Mouse (Mus musculus): ENCODE data around the gene Plekhn1.

Gene Plekhn1

GRCm38 (mm10) chr4:156234701-156235213, at the start of gene Plekhn1:
Plekhn1 (minus strand) TSS chr4:156234857.
- DNase-seq (ENCODE audit: low read depth, low spot score) = peak; percentile 77

DNA sequence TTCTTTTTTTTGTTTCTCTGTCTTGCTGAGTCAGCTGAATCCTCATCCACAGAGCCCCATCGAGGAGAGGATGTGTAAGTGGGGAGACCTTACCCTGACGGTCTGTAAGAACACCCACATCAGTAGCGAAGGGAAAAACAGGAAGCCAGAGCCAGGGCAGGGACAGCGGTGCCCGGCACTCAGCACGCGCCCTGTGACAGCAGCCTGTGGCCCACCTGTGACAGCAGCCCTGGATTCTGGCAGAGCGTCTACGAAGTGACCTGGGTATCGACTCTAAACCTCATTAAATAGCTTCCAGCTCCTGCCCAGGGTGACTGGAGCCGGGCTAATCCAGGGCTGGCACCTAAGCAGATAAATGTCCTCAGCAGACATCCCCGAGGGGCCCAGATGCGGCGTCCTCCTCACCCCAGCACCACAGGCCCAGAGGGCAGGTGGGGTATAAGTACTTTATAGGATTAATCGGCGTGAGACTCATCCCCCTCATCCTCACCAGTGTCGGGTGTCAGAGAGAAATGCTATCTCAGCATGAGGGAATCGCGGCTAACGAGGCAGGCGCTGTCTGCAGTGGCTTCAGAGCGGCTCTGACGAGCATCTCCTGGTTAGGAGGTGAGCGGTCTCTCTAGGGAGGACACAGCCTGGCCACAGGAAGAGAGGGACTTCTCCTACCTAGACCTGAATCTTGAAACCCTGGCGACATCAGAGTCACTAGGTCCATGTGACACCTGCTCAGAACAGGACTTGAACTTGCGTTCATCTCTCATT, 20.6 kb upstream of the Plekhn1 start, which contains the start of gene Samd11:
Gene Samd11 (minus strand): TSS at position 580 of the 762 bp plus-strand sequence.
- peak; percentile 63 for DNase-seq (ENCODE audit: low read depth, low spot score)

DNA sequence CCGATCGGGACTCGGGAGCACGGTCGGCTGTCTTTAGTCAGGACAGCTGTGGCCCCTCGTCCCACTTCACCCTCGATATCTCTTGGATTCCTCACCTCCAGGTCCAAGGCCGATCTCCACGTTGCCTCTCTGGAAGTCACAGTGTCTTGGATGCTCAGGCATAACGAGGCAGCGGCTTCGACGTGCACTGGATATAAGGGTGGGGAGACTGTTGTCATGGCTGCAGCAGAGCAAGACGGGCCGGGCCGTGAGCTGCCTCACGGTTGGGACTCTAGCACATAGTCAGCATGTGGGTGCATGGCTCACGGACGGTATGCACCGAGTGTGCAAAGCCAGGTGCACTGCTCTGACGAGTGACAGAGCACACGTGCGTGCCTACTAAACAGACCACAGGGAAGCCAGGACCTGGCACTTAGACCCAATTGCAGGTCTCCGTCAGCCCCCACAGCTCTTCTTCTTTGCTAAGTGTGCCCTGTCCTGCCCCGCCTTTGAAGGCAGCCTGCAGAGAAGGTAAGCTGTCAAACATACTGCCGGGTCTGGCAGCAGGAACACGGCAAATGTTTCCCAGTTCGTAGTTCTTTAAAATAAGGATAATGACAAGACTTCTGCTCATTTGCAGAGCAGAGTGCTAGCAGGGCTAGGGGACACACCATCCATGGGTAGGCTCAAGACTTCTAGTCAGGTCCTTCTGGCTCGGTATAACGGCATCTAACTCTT, 19.9 kb upstream of the Plekhn1 start:
- DNase-seq (ENCODE audit: low read depth, low spot score) = peak; percentile 52

- DNase-seq (ENCODE audit: low read depth, low spot score) = no peak
Measured at GRCm38 (mm10) chr4:156253043-156253442, 18.4 kb upstream of the Plekhn1 start.

DNA sequence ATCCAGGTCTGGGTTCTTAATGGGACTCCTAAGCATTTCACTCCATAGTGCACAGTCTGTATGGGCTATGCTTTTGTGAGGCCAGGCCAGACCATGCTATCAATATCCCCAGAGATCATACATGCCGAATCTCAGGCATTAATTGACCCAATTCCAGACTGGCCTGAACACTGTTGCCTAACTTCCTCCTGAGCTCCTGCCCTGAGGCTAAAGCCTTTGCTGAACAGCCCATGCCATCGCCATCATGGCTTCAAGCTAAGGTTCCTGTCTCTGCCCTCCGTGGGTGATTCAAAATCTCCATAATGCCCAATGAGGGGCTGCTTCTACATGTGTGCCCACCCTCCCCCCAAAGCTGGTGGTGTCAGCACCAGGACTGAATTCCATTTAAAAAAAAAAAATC, 18.0 kb upstream of the Plekhn1 start:
- no peak for DNase-seq (ENCODE audit: low read depth, low spot score)

DNA sequence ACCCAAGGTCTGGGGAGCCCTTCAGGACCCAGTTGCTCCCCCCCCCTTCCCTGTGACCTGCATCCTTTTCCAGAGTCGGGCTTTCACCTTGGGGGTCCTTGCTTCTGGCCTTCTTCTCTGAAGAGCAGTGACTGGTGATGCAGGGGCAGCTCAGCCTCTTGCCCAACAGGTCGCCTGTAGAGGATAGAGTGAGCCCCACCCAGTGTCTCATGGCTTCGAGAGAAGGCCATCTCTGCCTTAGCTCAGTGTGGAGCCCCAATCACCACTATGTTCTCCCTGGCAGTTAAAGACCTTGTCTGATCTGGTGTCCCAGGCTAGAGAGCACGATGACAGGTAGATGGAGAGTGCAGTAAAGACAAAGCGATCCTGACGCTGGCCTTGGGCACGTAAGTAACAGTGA, 17.5 kb upstream of the Plekhn1 start:
- no peak for DNase-seq (ENCODE audit: low read depth, low spot score)

DNA sequence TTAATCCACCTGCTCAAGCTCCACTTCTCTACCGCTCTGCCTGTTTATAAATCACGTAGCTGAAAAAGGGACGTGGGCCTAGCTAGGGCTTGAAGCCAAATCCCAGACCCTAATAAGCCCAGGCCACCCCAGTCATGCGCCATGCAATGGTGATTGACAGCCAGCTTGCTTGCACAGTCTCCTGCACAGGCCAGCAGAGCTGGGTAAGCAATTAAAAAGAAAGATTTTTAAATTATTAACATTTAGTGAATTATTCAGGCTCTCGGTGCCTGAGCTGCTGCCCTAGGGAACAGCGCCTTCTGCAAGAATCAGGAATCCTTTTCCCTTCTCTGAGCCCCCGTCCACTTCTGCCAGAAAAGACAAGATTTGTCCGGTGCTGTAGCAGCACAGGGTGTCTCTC, 16.4 kb upstream of the Plekhn1 start:
- no peak for DNase-seq (ENCODE audit: low read depth, low spot score)

GRCm38 (mm10) chr4:156249567-156249966, 14.9 kb upstream of the Plekhn1 start:
- no peak for DNase-seq (ENCODE audit: low read depth, low spot score)

DNA sequence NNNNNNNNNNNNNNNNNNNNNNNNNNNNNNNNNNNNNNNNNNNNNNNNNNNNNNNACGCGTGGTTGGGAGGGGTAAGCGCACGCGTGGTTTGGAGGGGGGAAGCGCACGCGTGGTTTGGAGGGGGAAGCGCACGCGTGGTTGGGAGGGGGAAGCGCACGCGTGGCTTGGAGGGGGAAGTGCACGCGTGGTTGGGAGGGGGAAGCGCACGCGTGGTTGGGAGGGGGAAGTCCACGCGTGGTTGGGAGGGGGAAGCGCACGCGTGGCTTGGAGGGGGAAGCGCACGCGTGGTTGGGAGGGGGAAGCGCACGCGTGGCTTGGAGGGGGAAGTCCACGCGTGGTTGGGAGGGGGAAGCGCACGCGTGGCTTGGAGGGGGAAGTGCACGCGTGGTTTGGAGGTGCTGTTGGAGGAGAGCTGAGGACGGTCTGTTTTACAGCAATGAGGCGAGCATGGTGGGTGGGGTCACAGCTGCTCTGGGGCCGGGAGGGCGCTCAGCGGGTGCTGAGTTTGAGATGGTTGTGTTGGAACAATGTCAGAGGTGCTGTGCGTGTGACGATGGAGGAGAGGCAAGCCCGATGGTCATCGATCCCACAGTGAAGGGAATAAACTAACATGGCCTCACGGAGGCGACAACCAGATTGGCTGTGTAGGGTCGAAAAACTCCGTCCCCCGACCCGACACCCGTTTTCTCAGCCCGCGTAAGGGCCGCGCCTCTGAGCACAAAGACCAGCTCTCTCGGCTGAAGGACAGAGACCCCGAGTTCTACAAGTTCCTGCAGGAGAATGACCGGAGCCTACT, 2.2 kb upstream of the Plekhn1 start:
- peak; percentile 40 for DNase-seq (ENCODE audit: low read depth, low spot score)

DNA sequence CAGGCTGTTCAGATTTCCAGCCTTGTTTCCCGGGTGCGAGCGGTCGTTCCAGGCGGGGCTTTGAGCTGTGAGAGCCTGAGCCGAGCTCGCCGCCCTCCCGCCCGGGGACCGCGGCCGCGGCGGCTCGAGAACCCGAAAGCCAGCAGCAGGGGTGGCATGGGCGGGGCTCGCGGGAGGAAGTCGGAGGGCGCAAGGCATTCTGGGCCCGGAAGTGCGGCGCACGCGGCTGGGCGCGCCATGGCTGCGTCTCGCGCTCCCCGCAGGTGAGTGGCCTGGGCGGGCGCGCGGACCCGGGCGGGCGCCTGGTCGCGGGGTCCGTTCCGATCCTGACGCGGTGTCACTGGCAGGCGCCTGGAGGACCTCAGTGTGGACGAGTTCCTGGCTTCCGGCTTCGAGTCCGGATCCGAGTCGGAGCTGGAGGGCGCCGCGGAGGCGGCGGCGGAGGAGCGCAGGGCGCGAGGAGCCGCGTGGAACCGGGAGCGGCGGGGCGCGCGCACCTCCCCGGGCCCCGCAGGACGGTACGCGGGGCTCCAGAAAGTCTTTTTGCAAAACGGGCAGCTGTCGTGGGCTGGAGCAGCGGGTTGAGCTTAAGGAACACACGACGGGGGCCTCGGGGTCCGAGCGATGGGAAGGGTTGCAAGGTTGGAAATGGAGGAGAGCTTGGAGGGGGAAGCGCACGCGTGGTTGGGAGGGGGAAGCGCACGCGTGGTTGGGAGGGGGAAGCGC, 1.3 kb upstream of the Plekhn1 start, which contains the start of gene Noc2l:
Gene Noc2l (plus strand): TSS at position 203 of the 726 bp plus-strand sequence.
- DNase-seq (ENCODE audit: low read depth, low spot score) = peak; percentile 94

- no peak for DNase-seq (ENCODE audit: low read depth, low spot score)
Measured at GRCm38 (mm10) chr4:156235360-156235770, 708 bp upstream of the Plekhn1 start.

GRCm38 (mm10) chr4:156234021-156234501, 596 bp downstream of the Plekhn1 start:
- DNase-seq (ENCODE audit: low read depth, low spot score) = no peak

- no peak for DNase-seq (ENCODE audit: low read depth, low spot score)
Measured at GRCm38 (mm10) chr4:156228393-156229024, 6.1 kb downstream of the Plekhn1 start.

- no peak for DNase-seq (ENCODE audit: low read depth, low spot score)
Measured at GRCm38 (mm10) chr4:156227752-156228392, 6.8 kb downstream of the Plekhn1 start.

- DNase-seq (ENCODE audit: low read depth, low spot score) = no peak
Measured at GRCm38 (mm10) chr4:156224276-156224675, 10.4 kb downstream of the Plekhn1 start.

- no peak for DNase-seq (ENCODE audit: low read depth, low spot score)
Measured at GRCm38 (mm10) chr4:156219936-156220335, 14.7 kb downstream of the Plekhn1 start.

DNA sequence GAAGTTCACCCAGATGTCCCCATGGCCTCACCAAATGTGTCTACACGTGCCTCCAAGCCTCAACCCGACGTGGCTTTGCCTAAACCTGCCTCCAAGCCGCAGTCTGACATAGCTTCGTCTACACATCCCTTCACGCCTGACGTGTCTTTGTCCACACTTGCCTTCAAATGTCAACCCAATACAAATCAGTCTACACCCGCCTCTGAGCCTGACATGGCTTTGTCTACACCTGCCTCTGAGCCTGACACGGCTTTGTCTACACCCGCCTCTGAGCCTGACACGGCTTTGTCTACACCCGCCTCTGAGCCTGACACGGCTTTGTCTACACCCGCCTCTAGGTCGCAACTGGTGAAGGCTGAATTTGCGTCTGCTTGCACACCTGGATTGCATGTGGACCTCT, 16.8 kb downstream of the Plekhn1 start:
- DNase-seq (ENCODE audit: low read depth, low spot score) = no peak

DNA sequence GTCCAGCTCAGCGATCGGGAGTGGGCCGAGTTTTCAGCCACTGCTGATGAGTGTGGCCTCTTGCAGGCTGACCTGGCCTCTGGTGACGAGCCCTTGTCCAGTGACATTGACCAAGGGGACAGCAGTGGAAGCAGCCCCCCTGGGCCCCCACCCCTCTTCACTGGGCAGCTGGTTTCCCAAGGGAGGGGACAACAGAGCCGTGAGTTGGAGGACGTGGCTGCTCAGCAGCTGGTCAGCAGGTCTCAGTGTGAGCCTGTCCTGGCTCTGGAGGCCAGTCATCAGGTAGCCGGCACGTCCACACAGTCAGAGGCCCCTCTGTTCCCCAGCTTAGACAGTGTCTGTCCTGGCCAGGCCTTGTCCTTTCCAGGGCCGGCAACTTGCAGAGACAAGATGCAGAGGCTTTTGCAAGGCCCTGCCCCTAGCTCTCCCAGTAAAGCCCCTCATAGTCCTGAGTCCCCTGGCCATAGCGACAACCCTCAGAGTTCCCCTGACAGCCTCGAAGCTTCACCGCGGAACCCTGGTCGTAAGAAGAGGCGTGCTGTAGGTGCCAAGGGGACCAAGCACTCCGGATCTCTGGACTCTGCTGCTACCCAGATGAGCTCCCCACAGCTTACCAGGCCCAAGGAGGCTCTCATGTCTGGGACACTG, 17.5 kb downstream of the Plekhn1 start:
- no peak for DNase-seq (ENCODE audit: low read depth, low spot score)

DNA sequence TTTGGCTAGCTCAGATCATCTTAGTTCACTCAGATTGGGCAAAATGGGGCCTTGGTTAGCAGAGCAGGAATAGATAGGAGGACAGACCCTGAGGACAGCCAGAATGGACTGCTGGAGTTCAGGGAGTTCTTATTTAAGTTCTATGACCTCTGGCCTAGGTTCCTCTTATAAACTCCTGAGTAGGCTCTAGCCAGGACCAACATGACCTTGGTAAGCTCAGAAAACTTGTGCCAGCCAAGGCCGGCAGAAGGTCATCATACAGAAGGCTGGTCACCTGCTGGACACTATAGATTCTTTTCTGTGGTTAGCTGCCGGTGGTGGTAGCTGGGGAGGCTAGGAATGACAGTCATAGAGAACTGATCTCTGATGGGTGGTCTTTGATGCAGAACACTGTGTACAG, 18.5 kb downstream of the Plekhn1 start:
- no peak for DNase-seq (ENCODE audit: low read depth, low spot score)
